Mouse (Mus musculus): Measurements from ENCODE around the gene Naaladl1.

- TF ChIP-seq ZC3H11A (IDR thresholded peaks at IDR 0.05; ENCODE audit: borderline replicate concordance, low read depth, low read length) = no peak
- TF ChIP-seq CHD2 (IDR thresholded peaks at IDR 0.05; ENCODE audit: low read depth, low read length) = no peak
These were observed 34.3 kb upstream of the Naaladl1 start for GRCm38 (mm10) chr19:6071261-6071660.
